Mouse (Mus musculus): ENCODE data around the gene Arhgap21. TPM values are rescaled to one million over a fixed set of nuclear protein-coding genes. Genes with fewer than 3 reads are reported as not detected.

Gene Arhgap21
- total RNA-seq (2023), result 4.5 TPM

DNA sequence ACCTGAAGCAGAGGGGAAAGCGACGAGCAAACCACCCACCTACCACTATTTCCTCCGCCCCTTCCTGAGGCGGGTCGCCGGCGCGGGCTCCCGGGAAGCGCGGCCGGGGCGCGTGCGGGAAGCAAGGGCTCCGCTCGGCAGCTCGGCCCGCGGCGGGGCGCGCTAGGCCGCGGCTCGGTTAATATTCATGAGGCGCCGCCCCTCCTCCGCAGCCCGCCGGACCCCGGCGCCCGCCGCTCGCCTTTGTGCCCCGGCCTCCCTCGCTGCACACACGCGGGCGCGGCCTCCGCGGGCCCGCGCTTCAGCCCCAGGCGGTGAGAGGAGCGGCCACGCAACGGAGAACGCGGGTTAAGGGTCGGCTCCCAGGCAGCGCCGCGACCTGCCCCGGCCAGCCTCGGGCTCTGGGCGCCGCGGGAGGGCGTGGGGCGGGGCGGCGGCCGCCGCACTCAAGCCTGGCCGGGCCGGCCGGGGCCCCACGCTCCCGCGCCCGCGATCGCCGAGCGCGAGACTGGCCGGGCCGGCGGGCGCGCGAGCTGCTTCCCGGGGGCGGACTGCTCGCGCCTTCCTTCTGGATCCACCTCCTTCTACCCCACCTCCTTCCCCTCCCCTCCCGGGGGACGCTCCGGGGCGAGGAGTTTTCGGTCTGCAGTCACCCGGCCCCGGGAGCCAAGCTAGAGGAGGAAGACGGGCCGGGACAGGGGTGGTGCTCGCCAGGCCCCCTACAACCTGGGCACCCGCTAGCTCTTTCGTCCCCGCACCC, at the start of gene Arhgap21:
Arhgap21 (minus strand) TSS at position 441 of the 760 bp plus-strand sequence.

Other genes with a start within 250 kb of the Arhgap21 start
- gene Enkur, start 236.5 kb upstream of the Arhgap21 start, total RNA-seq (2023), result 4.3 TPM
- gene Thnsl1, start 236.8 kb upstream of the Arhgap21 start, total RNA-seq (2023), result 6.2 TPM

Measured in CD8-positive naive resting alpha-beta T cell, adult 57 days (primary cell).